Mouse (Mus musculus) liver, embryonic 14.5 days (tissue): ENCODE results near the gene Nsf. TPM values are rescaled to one million over a fixed set of nuclear protein-coding genes. Genes with fewer than 3 reads are reported as not detected.

Experiments
- ATAC-seq: fragments of 200-750 bp; cut with Nextera tagmentation; 2 replicates; pipeline ENCODE4 v1.8.0; 2017; ENCODE audit warnings: moderate number of reproducible peaks, mild to moderate bottlenecking, moderate library complexity; ENCODE audit not compliant: insufficient read depth
- DNase-seq, 3 experiments: peaks; one replicate each; pipeline ENCODE4 v3.0.0-alpha.2; 2012 to 2013; ENCODE audit warnings: low read depth in 3 of 3, low spot score in 3 of 3
- H3K27ac ChIP-seq: fragments of 300-500 bp; sonication (generic); 2 replicates; pipeline ENCODE4 v1.5.1; 2014; ENCODE audit warnings: moderate library complexity, mild to moderate bottlenecking, control low read depth, inconsistent platforms
- H3K27me3 ChIP-seq: fragments of 300-500 bp; sonication (generic); 2 replicates; pipeline ENCODE4 v1.6.1; 2014; ENCODE audit warnings: mild to moderate bottlenecking, low read length, moderate library complexity; ENCODE audit not compliant: control insufficient read depth, insufficient read depth
- H3K36me3 ChIP-seq: fragments of 300-500 bp; sonication (generic); replicated peaks from 2 replicates; pipeline ENCODE4 v1.6.1; 2014; ENCODE audit warnings: low read depth; ENCODE audit not compliant: control insufficient read depth, insufficient read depth
- H3K4me1 ChIP-seq, 2 experiments: fragments of 200-500 bp in 1 of 2; fragments of 300-500 bp in 1 of 2; sonication (generic) in 1 of 2; replicated peaks; 2 replicates each; pipeline ENCODE4 v1.6.1; 2012 to 2014; ENCODE audit warnings: antibody characterized with exemption in 1 of 2, inconsistent platforms in 1 of 2, low read length in 1 of 2; ENCODE audit not compliant: control insufficient read depth in 2 of 2, insufficient read depth in 2 of 2
- H3K4me2 ChIP-seq: fragments of 300-500 bp; sonication (generic); 2 replicates; pipeline ENCODE4 v1.6.1; 2014; ENCODE audit warnings: low read depth, mild to moderate bottlenecking, control low read depth, moderate library complexity
- H3K4me3 ChIP-seq, 2 experiments: fragments of 200-500 bp in 1 of 2; fragments of 300-500 bp in 1 of 2; sonication (generic) in 1 of 2; 2 replicates each; pipeline ENCODE4 v1.5.1; 2012 to 2014; ENCODE audit warnings: low read depth in 2 of 2, low read length in 2 of 2, mild to moderate bottlenecking in 2 of 2, control low read depth in 1 of 2, inconsistent platforms in 1 of 2, moderate library complexity in 1 of 2; ENCODE audit not compliant: insufficient read depth in 1 of 2
- H3K9ac ChIP-seq: fragments of 300-500 bp; sonication (generic); replicated peaks from 2 replicates; pipeline ENCODE4 v1.6.1; 2014; ENCODE audit warnings: mild to moderate bottlenecking, control low read depth, moderate library complexity
- H3K9me3 ChIP-seq: fragments of 300-500 bp; sonication (generic); 2 replicates; pipeline ENCODE4 v1.6.1; 2016; ENCODE audit warnings: low read length, mixed read lengths; ENCODE audit not compliant: control insufficient read depth
- CTCF ChIP-seq: IDR thresholded peaks from 2 replicates; pipeline ENCODE4 v1.5.1; 2016; ENCODE audit warnings: antibody characterized with exemption, low read depth, control low read depth
- EP300 ChIP-seq: IDR thresholded peaks from 2 replicates; pipeline ENCODE4 v1.6.1; 2016; ENCODE audit warnings: antibody characterized with exemption, low read depth
- WGBS: fragments of 180-500 bp; shearing (Covaris S2); extraction: QIAGEN DNeasy Blood & Tissue Kit; methylation state at CpG from one replicate; pipeline ENCODE4 v1.1.7; 2014; ENCODE audit not compliant: insufficient replicate concordance; 5-methylcytosine and 5-hydroxymethylcytosine counted together
- polyA plus RNA-seq, 2 experiments: library from polyadenylated mRNA; depleted of rRNA in 1 of 2; stranded (reverse) in 1 of 2; unstranded in 1 of 2; fragments of >200 nt; fragmentation: Nextera tagmentation in 1 of 2; extraction: Ambion mirVana in 1 of 2; gene quantifications; 2 replicates each; pipeline versions ENCODE4 v1.2.1 to v1.2.3; 2012 to 2014

Nsf gene
- polyA plus RNA-seq, 2 experiments, result 12.9 to 19.9 TPM

DNA sequence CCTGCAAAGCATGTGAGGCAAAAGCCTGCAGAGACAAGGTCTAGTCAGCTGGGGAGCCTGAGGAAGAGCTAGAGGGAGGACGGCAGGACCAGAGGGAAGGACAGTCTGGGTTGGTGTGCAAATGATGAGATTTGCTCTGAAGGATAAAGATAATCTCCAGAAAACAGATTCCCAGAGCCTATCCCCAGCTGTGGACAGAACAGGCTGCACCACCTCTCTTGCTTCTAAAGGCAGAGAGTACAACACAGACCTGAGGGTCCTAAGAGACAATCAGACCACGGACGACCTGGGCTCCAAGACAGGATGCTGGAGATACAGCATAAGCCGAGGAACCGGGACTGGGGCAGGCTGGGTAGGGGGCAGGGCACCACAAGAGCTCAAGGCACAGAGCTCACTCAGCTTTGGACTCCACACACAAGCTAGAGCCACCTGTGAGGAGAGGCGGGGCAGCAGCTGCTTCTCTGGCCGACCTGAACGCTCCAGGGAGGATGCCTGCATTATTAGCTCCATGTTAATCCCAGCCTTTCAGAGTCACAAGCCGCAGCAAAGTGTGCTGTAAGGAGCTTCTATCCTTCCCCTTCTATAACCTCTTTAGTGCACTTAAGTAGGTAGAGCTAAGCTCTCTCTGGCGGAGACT is 100.5 kb downstream of the Nsf start:
- WGBS, result 41% methylated on average over 10 of the region's 10 CpGs
- Histone ChIP-seq H3K4me1 (peaks cover 0 to 11% of the 10 kb centered on the region in 2 experiments; a peak in 1 of 4 replicates), H3K4me2 (no peak overlapping the region), H3K9ac (no peak overlapping the region), H3K4me3 (no peak overlapping the region), H3K27me3 (no peaks in the 10 kb centered on the region), H3K27ac (no peak overlapping the region), H3K36me3 (no peaks in the 10 kb centered on the region), H3K9me3 (no peaks in the 10 kb centered on the region)
- TF ChIP-seq EP300, result no peak
- TF ChIP-seq CTCF, result no peak
- no peak for DNase-seq
- ATAC-seq, result peak; percentile 33; the same call in 1 of the 2 replicates

DNA sequence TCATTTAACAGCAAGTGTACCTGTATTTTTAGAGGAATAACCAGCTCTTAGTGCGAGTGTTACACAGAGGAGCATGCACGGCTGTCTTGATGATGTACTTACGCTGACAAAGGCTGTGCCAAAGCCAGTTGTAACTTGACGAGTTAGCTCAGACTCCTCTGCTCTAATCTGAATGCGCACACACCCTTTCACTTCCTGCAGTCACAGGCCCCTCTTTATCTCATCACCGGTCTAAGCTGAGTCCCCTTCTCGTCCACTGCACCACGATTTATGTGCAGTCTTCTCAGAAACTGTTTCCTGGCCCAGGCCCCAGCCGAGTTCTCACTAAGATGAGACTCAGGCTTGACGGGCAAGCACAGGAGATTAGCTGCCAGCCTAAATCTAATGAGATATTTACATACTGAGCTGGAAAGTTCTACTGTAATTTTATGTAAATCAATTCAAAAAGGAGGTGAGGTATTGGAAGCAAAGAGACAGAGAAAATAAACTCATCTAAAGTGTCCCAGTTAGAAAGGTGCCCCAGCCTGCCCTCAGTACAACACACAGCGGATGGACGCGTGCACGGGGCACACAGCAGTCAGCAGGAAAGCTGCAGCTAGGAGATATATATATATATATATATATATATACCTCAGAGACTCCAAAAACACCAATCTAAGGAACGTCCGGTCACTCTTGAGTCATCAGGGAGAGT is 101.1 kb downstream of the Nsf start:
- ATAC-seq, result peak; percentile 81
- Histone ChIP-seq H3K27ac (no peak overlapping the region), H3K9me3 (no peaks in the 10 kb centered on the region), H3K9ac (no peak overlapping the region), H3K27me3 (no peaks in the 10 kb centered on the region), H3K4me3 (no peak overlapping the region), H3K4me2 (no peak overlapping the region), H3K4me1 (peaks cover 0 to 11% of the 10 kb centered on the region in 2 experiments; a peak in 1 of 4 replicates), H3K36me3 (no peaks in the 10 kb centered on the region)
- peak in 2 of 3 experiments; percentile 14 to 17 for DNase-seq
- WGBS, result 14% methylated on average over 16 of the region's 16 CpGs
- TF ChIP-seq CTCF (no peak), EP300 (no peak)

DNA sequence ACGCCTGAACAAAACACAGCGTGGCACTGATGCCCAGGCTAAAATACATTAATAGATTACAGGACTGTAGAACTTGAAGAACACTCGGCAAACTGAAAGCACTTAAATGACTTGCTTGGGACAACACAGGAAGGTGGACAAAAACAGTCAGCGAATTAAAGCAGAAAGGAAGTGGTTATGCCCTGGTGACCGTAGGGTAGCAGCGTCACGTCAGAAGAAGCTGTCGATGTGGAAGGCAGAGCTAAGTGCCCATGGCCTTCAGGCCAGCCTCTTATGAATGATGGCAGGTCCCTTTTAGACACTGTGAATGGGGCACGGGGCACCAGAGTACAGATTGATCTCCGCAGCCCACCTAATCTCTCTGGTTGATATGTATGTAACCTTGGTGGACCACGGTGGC is 105.6 kb downstream of the Nsf start:
- no peaks in the 10 kb centered on the region for H3K9me3 ChIP-seq
- DNase-seq, result no peak
- H3K4me2 ChIP-seq, result no peak overlapping the region
- no peak for ATAC-seq
- H3K36me3 ChIP-seq, result no peaks in the 10 kb centered on the region
- TF ChIP-seq EP300 (no peak), CTCF (no peak)
- 71% methylated on average over 11 of the region's 11 CpGs for WGBS
- no peak overlapping the region for H3K27ac ChIP-seq
- no peak overlapping the region for H3K4me3 ChIP-seq
- peaks cover 0 to 8% of the 10 kb centered on the region in 2 experiments; a peak in 1 of 4 replicates for H3K4me1 ChIP-seq
- no peaks in the 10 kb centered on the region for H3K27me3 ChIP-seq
- H3K9ac ChIP-seq, result no peak overlapping the region

DNA sequence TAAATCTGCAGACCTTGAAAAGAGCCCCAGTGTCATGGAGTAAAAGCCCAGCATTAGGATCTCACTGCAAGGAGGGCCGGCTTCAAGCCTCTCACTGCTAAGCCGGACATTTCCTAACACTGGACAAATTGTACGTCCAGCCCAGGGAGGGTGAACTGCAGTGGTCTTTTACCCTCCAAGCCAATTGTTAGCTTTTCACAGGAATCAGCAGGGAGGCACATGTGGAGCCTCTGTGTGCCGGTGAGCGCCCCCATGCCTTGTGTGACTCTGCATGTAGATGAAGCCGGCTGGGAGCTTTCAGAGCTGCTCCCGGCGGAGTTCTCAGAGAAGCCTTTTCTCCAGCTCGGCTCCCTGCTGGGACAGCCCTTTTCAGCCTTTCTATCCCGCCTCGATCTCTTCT is 113.0 kb downstream of the Nsf start:
- TF ChIP-seq EP300 (no peak), CTCF (no peak)
- Histone ChIP-seq H3K4me1 (no peaks in the 10 kb centered on the region), H3K4me3 (no peak overlapping the region), H3K36me3 (no peaks in the 10 kb centered on the region), H3K9ac (no peak overlapping the region), H3K27me3 (no peaks in the 10 kb centered on the region), H3K9me3 (no peaks in the 10 kb centered on the region), H3K4me2 (no peak overlapping the region), H3K27ac (no peak overlapping the region)
- ATAC-seq, result no peak
- WGBS, result 71% methylated on average over 11 of the region's 11 CpGs
- DNase-seq, result no peak

DNA sequence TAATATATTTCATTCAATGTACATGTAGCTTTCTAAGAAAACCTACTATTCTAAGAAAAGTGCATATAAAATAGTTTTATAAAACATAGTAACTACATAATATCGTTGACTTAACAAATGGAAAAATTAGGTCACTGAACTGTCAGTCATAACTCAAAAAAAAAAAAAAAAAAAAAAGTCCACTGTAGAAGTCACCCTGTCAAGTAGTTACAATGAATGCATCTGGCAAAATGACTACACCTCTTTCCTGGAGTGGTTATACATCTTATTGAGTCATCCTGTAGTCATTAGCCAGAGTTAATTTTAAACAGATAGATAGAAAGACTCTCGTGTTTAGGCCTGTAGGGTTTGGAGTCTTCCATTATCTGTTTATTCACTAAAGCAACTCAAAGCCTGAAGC is 114.9 kb downstream of the Nsf start:
- ATAC-seq (no peak), DNase-seq (no peak)
- H3K4me2 ChIP-seq, result no peak overlapping the region
- no peaks in the 10 kb centered on the region for H3K4me1 ChIP-seq
- no peaks in the 10 kb centered on the region for H3K36me3 ChIP-seq
- no peaks in the 10 kb centered on the region for H3K27me3 ChIP-seq
- no peak overlapping the region for H3K9ac ChIP-seq
- H3K4me3 ChIP-seq, result no peak overlapping the region
- H3K9me3 ChIP-seq, result no peaks in the 10 kb centered on the region
- TF ChIP-seq CTCF, result no peak
- no peak for TF ChIP-seq EP300
- no peak overlapping the region for H3K27ac ChIP-seq
- WGBS, result 57% methylated on average over 2 of the region's 2 CpGs
